In the genomic region with DNA sequence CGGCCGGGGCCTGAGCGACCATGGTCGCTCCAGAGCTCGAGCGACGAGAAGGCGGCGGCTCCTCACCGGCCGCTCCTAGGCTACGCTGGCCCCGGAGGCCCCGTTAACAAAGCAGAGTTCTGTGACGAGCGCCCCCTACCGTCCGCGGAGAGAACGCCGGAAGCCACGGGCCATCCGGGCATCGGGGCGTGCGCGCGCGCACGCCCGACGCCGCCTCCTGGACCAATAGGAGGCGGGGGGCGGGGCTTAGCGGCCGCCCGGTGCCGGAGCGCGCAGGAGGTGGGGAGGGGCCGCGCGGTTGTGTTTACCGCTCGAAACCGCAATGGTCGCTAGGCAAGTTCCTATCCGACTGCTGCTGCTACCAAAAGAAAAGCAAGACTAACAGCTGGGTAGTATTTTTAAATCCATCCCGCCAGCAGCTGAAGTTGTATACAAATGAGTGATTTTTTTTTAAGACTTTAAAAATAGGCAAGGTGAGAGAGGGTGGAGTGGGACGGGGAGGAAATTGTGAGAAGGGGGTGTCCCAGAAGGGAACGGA, we compare ENCODE assay signal across 7 mouse cellular contexts. TPM values are rescaled to one million over a fixed set of nuclear protein-coding genes. Genes with fewer than 3 reads are reported as not detected.
DNase-seq lines count a peak whose midpoint lies in the region; ATAC-seq and TF ChIP-seq lines count a peak whose summit lies in the region.

A gene (minus strand): TSS at position 155 of the 538 bp plus-strand sequence.

- H3K4me2 ChIP-seq in intestine, postnatal 0 days (replicated peaks; ENCODE audit: low read depth): peak within 1 kb of the TSS; percentile 74
- peak within 1 kb of the TSS; percentile 72 for H3K4me2 ChIP-seq in midbrain, embryonic 12.5 days (replicated peaks)

- ATAC-seq in intestine, postnatal 0 days: peak; percentile 96
- ATAC-seq in midbrain, embryonic 12.5 days (ENCODE audit: low FRiP score, low read depth): peak; percentile 92

- H3K27me3 ChIP-seq in intestine, postnatal 0 days (replicated peaks; ENCODE audit: control insufficient read depth, insufficient read depth, low read length): no peaks in the 10 kb centered on the region
- no peaks in the 10 kb centered on the region for H3K27me3 ChIP-seq in midbrain, embryonic 12.5 days
- H3K27me3 ChIP-seq in small intestine, adult 2 months (ENCODE audit: control insufficient read depth, insufficient read depth, low read length): no peaks in the 10 kb centered on the region

- intact Hi-C loops in left cerebral cortex, postnatal 4 days (cut with DNase I): no loop called here

- H3K9ac ChIP-seq in intestine, postnatal 0 days (ENCODE audit: low read depth, low read length): peak within 1 kb of the TSS; percentile 97
- H3K9ac ChIP-seq in midbrain, embryonic 12.5 days (replicated peaks): peak within 1 kb of the TSS; percentile 98

- WGBS in intestine, postnatal 0 days: under 1% methylated on average over 52 of the region's 52 CpGs
- WGBS in midbrain, embryonic 12.5 days: under 1% methylated on average over 52 of the region's 52 CpGs
- under 1% methylated on average over 52 of the region's 52 CpGs for WGBS in small intestine, adult 2 months

- peak; percentile 94 for TF ChIP-seq POLR2A in small intestine, adult 2 months (IDR thresholded peaks at IDR 0.05; ENCODE audit: low read depth, low read length)

- DNase-seq in adrenal gland, adult 8-10 months: peak; percentile 88
- DNase-seq in embryo, embryonic 9.5 days (ENCODE audit: extremely low spot score): peak; percentile 96
- DNase-seq in gonadal fat pad, adult 2 months (ENCODE audit: low read depth): no peak
- DNase-seq in left cerebral cortex, postnatal 4 days: peak; percentile 99

- H3K9me3 ChIP-seq in intestine, postnatal 0 days (ENCODE audit: control insufficient read depth): no peaks in the 10 kb centered on the region
- H3K9me3 ChIP-seq in midbrain, embryonic 12.5 days: no peaks in the 10 kb centered on the region

- H3K27ac ChIP-seq in intestine, postnatal 0 days (ENCODE audit: low read depth, low read length): peak within 1 kb of the TSS; percentile 97
- peak within 1 kb of the TSS; percentile 97 for H3K27ac ChIP-seq in midbrain, embryonic 12.5 days (replicated peaks)
- H3K27ac ChIP-seq in small intestine, adult 2 months (ENCODE audit: insufficient read depth, low read depth, low read length): peak within 1 kb of the TSS; percentile 98

- peak; percentile 83 for TF ChIP-seq CTCF in intestine, postnatal 0 days (IDR thresholded peaks at IDR 0.05; ENCODE audit: low read depth)
- TF ChIP-seq CTCF in small intestine, adult 2 months (IDR thresholded peaks at IDR 0.05; ENCODE audit: extremely low read depth, insufficient read length, insufficient replicate concordance, low read depth, low read length): peak; percentile 81

- peaks cover 17% of the 10 kb centered on the region for H3K36me3 ChIP-seq in intestine, postnatal 0 days (ENCODE audit: control insufficient read depth, insufficient read depth)
- H3K36me3 ChIP-seq in midbrain, embryonic 12.5 days: peaks cover 18% of the 10 kb centered on the region
- peaks cover 12% of the 10 kb centered on the region for H3K36me3 ChIP-seq in small intestine, adult 2 months (ENCODE audit: control insufficient read depth, insufficient read depth, low read length)

- H3K4me1 ChIP-seq in intestine, postnatal 0 days (replicated peaks; ENCODE audit: control insufficient read depth, insufficient read depth, low read length): 0 out of 2 replicates have a peak, but pooled peaks cover 5% of the 10 kb centered on the region
- peaks cover 13% of the 10 kb centered on the region for H3K4me1 ChIP-seq in midbrain, embryonic 12.5 days
- peaks cover 7% of the 10 kb centered on the region; the same call in 1 of the 2 replicates for H3K4me1 ChIP-seq in small intestine, adult 2 months (ENCODE audit: control insufficient read depth, insufficient read depth, insufficient read length, low read length)

- H3K4me3 ChIP-seq in intestine, postnatal 0 days (ENCODE audit: low read depth, low read length): peak within 1 kb of the TSS; percentile 93
- H3K4me3 ChIP-seq in midbrain, embryonic 12.5 days: peak within 1 kb of the TSS; percentile 89
- peak within 1 kb of the TSS; percentile 100 for H3K4me3 ChIP-seq in small intestine, adult 2 months (ENCODE audit: low read depth, low read length)

RNA-seq across cellular contexts. Expression of the gene that starts here (rescaled TPM):
- total RNA-seq in adrenal gland, adult 8-10 months (2022): 10 to 100 TPM; 51.0 to 82.1 (median 68.5) TPM
- 23.3 and 31.6 TPM in 2 replicates for polyA plus RNA-seq in gonadal fat pad, adult 2 months (2012; rRNA removed)
- polyA plus RNA-seq in intestine, postnatal 0 days (2015; fragmentation: Nextera tagmentation; extraction: Ambion mirVana): 16.5 and 19.8 TPM in 2 replicates
- total RNA-seq in left cerebral cortex, postnatal 4 days (2021): 10 to 100 TPM; 39.1 to 51.9 TPM
- 74.5 and 83.8 TPM in 2 replicates for polyA plus RNA-seq in midbrain, embryonic 12.5 days (2016; fragmentation: Nextera tagmentation; extraction: Ambion mirVana)
- polyA plus RNA-seq in small intestine, adult 2 months (2012; rRNA removed): 16.2 and 39.2 TPM in 2 replicates
